24 mouse cellular contexts compared by ENCODE assay signal in the genomic region with DNA sequence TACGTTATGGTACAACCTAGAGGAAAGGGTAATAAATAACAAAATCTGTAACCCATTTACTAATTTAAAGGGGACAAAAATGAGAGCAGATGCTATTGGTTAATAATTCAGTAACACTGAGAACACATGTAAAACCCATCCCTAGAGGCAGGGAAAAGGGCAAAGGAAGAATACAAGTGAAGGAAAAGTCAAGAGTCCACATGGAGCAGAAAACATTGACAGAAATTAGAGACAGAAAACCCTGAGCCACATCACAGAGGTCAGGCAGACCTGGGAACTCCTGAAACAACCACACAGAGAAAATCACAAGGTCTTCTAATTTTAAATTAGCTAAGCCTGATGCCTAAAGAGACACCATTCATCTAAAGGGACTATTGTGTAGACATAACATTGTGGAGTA.
"Had no signal": no experiment of that assay in that cellular context is flagged by ENCODE, and none has a peak within 500 bp of the region (broad histone marks: within the 10 kb centered on the region; RNA-seq: fewer than 3 reads in every experiment).

No protein-coding gene starts in this region.

- DNase-seq: layer of hippocampus, adult 9-11 months; layer of hippocampus, postnatal 36 days; left cerebral cortex, postnatal 4 days; liver, postnatal 0 days; lung, embryonic 14.5 days; retina, postnatal 1 day; right cerebral cortex, postnatal 25 days; spleen, adult 18-20 months; thymus, postnatal 25 days had no signal

- H3K27ac ChIP-seq: intestine, embryonic 15.5 days; layer of hippocampus, adult 2 months; left cerebral cortex, adult 2 months; limb, embryonic 12.5 days; limb, embryonic 15.5 days; liver, embryonic 14.5 days; midbrain, embryonic 10.5 days; midbrain, embryonic 13.5 days; neural tube, embryonic 13.5 days; stomach, embryonic 15.5 days had no signal

- H3K4me2 ChIP-seq: intestine, embryonic 15.5 days; limb, embryonic 12.5 days; limb, embryonic 15.5 days; liver, embryonic 11.5 days; lung, embryonic 14.5 days; midbrain, embryonic 13.5 days; neural tube, embryonic 13.5 days; stomach, embryonic 15.5 days had no signal

- ATAC-seq: intestine, embryonic 15.5 days; liver, postnatal 0 days; lung, postnatal 0 days; midbrain, embryonic 13.5 days; midbrain, embryonic 16.5 days had no signal

- H3K9ac ChIP-seq: intestine, embryonic 15.5 days; limb, embryonic 12.5 days; limb, embryonic 15.5 days; liver, embryonic 14.5 days; liver, postnatal 0 days; lung, embryonic 14.5 days; midbrain, embryonic 13.5 days; neural tube, embryonic 13.5 days; stomach, embryonic 15.5 days had no signal

- H3K9me3 ChIP-seq: intestine, embryonic 15.5 days; limb, embryonic 12.5 days; limb, embryonic 15.5 days; megakaryocyte, embryonic 14.5 days; midbrain, embryonic 10.5 days; midbrain, embryonic 13.5 days; neural tube, embryonic 13.5 days; stomach, embryonic 15.5 days had no signal

- H3K4me3 ChIP-seq: intestine, embryonic 15.5 days; layer of hippocampus, adult 2 months; left cerebral cortex, adult 2 months; limb, embryonic 12.5 days; limb, embryonic 15.5 days; megakaryocyte, embryonic 14.5 days; midbrain, embryonic 10.5 days; midbrain, embryonic 13.5 days; myocyte; neural tube, embryonic 13.5 days; stomach, embryonic 15.5 days had no signal

- H3K36me3 ChIP-seq: intestine, embryonic 15.5 days; limb, embryonic 12.5 days; limb, embryonic 15.5 days; midbrain, embryonic 10.5 days; midbrain, embryonic 13.5 days; neural tube, embryonic 13.5 days; stomach, embryonic 15.5 days had no signal

- H3K27me3 ChIP-seq: intestine, embryonic 15.5 days; limb, embryonic 12.5 days; limb, embryonic 15.5 days; megakaryocyte, embryonic 14.5 days; midbrain, embryonic 13.5 days; stomach, embryonic 15.5 days had no signal

- H3K4me1 ChIP-seq: intestine, embryonic 15.5 days; limb, embryonic 12.5 days; limb, embryonic 15.5 days; midbrain, embryonic 10.5 days; midbrain, embryonic 13.5 days; neural tube, embryonic 13.5 days; stomach, embryonic 15.5 days had no signal
